Mouse (Mus musculus) bone marrow macrophage, adult 2 months (primary cell): ENCODE measurements around the gene Ccnjl.

Experiments
- CTCF ChIP-seq: IDR thresholded peaks from 2 replicates; pipeline ENCODE4 v1.5.1; 2012; ENCODE audit warnings: low read depth, mild to moderate bottlenecking, low read length, moderate library complexity
- POLR2A ChIP-seq: IDR thresholded peaks from 2 replicates; pipeline ENCODE4 v1.6.1; 2012; ENCODE audit warnings: mild to moderate bottlenecking, low read depth, low read length, borderline replicate concordance

GRCm38 (mm10) chr11:43585211-43586005 lies 56.8 kb downstream of the Ccnjl start:
- TF ChIP-seq CTCF (no peak), POLR2A (no peak)
